Mouse (Mus musculus) urinary bladder, postnatal 0 days (tissue): ENCODE data around the gene Inmt. TPM values are rescaled to one million over a fixed set of nuclear protein-coding genes. Genes with fewer than 3 reads are reported as not detected.

Experiments used
- polyA plus RNA-seq: library from polyadenylated mRNA; unstranded; fragments of >200 nt; fragmentation: Nextera tagmentation; extraction: Ambion mirVana; gene quantifications from 2 replicates; pipeline ENCODE4 v1.2.1, GENCODE M21; 2015

Inmt gene
- polyA plus RNA-seq = 0.85 and 2.1 TPM in 2 replicates

DNA sequence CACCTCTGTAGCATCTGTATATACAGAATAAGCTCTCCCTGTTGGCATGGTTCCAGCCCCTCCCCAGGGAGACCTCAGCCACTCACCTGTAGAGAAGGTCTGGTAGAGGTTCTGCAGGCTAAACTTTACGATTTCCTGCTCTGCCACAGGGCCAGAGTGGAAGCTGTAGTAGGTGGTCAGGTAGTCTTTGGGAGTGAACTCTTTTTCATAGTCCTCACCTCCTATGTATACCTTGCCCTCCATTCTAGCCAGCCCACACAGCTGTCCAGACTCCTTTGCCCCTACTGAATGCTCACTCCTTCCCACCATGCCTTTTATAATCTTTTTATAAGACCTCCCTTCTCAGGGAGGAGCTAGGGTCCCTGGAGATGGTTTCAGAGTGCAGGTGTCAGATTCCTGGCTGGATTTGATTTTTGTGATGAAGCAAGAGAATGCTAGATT, at the start of gene Inmt:
Inmt (minus strand) TSS at position 303 of the 441 bp plus-strand sequence.

DNA sequence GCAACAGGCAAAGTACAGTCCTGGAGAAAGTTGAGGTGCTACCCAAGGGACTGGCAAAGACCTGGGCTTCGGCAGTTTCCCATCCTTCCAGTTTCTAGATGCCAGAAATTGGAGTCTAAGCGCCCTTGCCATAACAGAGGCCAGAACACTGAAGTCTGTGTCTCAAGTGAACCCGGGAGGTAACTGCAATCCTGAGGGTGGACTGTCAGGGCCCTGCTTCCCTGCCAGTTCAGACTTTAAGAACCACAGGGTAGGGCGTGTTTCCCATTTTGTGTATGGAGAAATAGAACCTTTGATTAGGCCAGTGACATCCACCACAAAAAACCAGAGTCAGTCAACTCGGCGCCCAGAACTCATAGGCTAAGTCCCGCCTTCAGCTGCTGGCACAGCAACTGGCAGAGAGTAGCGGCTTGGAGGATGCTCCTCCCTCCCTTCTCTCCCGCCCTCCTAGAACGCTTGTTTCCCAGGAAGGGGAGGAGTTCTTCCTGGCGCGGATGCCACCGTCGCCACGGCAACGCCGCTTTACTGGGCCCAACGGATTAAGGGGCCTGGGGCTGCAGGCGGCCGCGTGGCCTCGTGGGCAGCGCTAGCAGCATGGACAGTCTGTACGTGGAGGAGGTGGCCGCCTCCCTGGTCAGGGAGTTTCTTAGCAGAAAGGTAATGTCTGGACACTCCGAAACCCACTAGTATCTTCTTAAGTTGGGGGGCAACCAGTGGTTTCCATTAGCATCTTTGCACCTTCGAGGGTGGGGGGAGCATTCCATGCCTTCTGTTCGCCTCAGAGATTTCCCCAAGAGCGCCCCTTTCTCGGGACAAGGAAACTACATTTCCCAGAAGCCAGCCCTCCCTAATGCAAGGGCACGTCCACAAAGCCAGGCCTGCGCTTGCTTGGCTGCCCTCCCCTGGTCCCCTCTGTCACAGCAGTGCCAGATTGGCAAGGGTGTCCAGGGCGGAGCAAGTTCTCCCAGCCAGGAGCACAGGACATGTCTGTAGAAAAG, 28.4 kb upstream of the Inmt start, which contains the start of gene Mindy4:
Mindy4 (plus strand) TSS at position 471 of the 998 bp plus-strand sequence.

DNA sequence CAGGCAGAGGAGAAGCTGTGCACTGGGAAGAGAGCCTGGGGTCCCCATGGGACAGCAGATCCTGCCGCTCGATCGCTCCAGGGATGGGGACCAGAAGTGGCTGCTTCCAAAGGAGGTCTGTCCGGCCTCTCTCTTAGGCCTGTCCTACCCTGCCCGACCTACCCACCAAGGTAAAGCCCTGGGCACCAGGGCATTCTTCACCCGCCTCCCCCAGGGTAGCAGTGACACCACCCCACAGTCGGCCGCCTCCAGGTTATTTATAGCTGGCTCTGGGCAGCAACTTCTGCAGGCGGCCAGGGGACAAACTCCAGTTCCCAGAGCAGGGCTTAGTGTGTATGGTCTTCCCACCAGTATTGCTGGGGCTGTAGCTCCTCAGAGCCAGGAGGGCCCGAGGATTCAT, 42.0 kb downstream of the Inmt start, which contains the start of gene Crhr2:
Crhr2 (minus strand) TSS at position 223 of the 400 bp plus-strand sequence.

Other genes starting within 250 kb of the Inmt start
- 5.8 and 6.4 TPM in 2 replicates for gene Nod1, start 202.4 kb downstream of the Inmt start, polyA plus RNA-seq
- 4.9 and 5.8 TPM in 2 replicates for gene Ggct, start 182.1 kb downstream of the Inmt start, polyA plus RNA-seq
- 106 and 124 TPM in 2 replicates for gene Gars, start 137.0 kb downstream of the Inmt start, polyA plus RNA-seq
- 0.11 and 0.16 TPM in 2 replicates for gene Crhr2, start 42.0 kb downstream of the Inmt start, polyA plus RNA-seq
- 3.8 and 5.2 TPM in 2 replicates for gene Mindy4, start 28.3 kb upstream of the Inmt start, polyA plus RNA-seq
- gene Aqp1, start 161.4 kb upstream of the Inmt start, polyA plus RNA-seq = 293 and 299 TPM in 2 replicates
- not detected in 2 replicates for gene Ghrhr, start 201.3 kb upstream of the Inmt start, polyA plus RNA-seq